Mouse (Mus musculus) heart, adult 10 weeks (tissue): Measurements from ENCODE around the gene Hjurp. TPM values are rescaled to one million over a fixed set of nuclear protein-coding genes. Genes with fewer than 3 reads are reported as not detected.

Experiments used
- polyA plus RNA-seq: library from polyadenylated mRNA; stranded (reverse); fragments of 350-450 nt; fragmentation: Illumina TruSeq; extraction: RNeasy Lipid Tissue Mini Kit (QIAGEN cat#74804); gene quantifications from one replicate; pipeline ENCODE4 v1.2.3, GENCODE M21; 2014; ENCODE audit warnings: low read depth, low replicate concordance

The Hjurp gene
- polyA plus RNA-seq = 26.4 TPM

DNA sequence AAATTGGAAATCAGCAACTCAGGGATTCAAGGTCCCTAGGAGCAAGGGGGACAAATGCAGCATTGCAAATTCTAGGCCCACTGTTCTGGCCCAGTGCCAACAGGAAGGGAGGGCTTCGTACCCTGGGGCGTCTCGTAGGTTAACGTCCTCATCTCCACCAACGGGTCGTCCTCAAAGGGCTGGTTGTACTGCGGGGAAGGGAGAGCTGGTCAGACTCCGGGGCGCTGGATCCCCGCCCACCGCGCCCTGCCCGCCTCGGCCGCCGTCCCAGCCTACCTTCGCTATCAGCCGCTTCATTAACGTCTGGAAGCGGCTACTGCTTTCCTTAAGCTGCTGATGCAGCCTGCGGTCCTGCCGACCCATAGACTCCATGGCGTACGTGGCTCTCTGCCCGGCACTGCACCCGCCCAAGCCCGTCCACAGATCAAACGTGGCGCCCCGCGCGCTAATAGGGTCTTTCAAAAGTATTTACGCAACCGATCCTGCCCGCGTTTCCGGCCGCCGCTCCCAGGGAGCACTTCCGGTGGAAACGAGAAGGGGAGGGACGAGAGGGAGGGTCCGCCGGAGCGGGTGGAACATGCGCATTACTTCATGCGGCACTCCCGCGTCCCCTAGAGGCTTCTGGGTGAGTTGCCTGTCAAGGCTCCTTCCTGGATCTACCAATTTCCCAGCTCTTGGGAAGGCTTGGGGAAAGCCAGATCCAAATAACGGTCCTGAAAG, at the start of gene Hjurp, which contains the start of gene Trpm8:
Hjurp (minus strand) TSS at position 536 of the 720 bp plus-strand sequence.
Trpm8 (plus strand) TSS at position 564 of the 720 bp plus-strand sequence.

GRCm38 (mm10) chr1:88226670-88227379, 50.6 kb downstream of the Hjurp start, which contains the start of gene Mroh2a:
TSS of gene Mroh2a (plus strand) at chr1:88226986.

Other genes with a start within 250 kb of the Hjurp start
- not detected for gene Ugt1a10, start 222.2 kb downstream of the Hjurp start, polyA plus RNA-seq
- gene Ugt1a9, start 206.8 kb downstream of the Hjurp start, polyA plus RNA-seq = not detected
- not detected for gene Ugt1a8, start 189.8 kb downstream of the Hjurp start, polyA plus RNA-seq
- gene Ugt1a7c, start 182.6 kb downstream of the Hjurp start, polyA plus RNA-seq = 1.3 TPM
- not detected for gene Ugt1a6b, start 174.4 kb downstream of the Hjurp start, polyA plus RNA-seq
- gene Ugt1a6a, start 142.8 kb downstream of the Hjurp start, polyA plus RNA-seq = 1.7 TPM
- gene Ugt1a5, start 111.6 kb downstream of the Hjurp start, polyA plus RNA-seq = not detected
- not detected for gene Ugt1a2, start 77.0 kb downstream of the Hjurp start, polyA plus RNA-seq
- not detected for gene Dnajb3, start 71.9 kb downstream of the Hjurp start, polyA plus RNA-seq
- gene Ugt1a1, start 65.7 kb downstream of the Hjurp start, polyA plus RNA-seq = 0.68 TPM
- gene Mroh2a, start 50.6 kb downstream of the Hjurp start, polyA plus RNA-seq = not detected
- gene Trpm8, start within 50 bp of the Hjurp start, polyA plus RNA-seq = not detected
- not detected for gene Spp2, start 129.3 kb upstream of the Hjurp start, polyA plus RNA-seq
- gene Glrp1, start 232.4 kb upstream of the Hjurp start, polyA plus RNA-seq = 0.24 TPM